Mouse (Mus musculus) small intestine, adult 2 months (tissue): ENCODE data around the gene Atp6v1b1. TPM values are rescaled to one million over a fixed set of nuclear protein-coding genes. Genes with fewer than 3 reads are reported as not detected.

Experiments
- H3K27ac ChIP-seq: fragments of 200-500 bp; 2 replicates; pipeline ENCODE4 v1.5.1; 2012; ENCODE audit warnings: low read depth, low read length, control low read depth, inconsistent platforms; ENCODE audit not compliant: insufficient read depth
- H3K27me3 ChIP-seq: fragments of 200-500 bp; 2 replicates; pipeline ENCODE4 v1.6.1; 2012; ENCODE audit warnings: mild to moderate bottlenecking, moderate library complexity, low read length, inconsistent platforms; ENCODE audit not compliant: control insufficient read depth, insufficient read depth
- H3K36me3 ChIP-seq: fragments of 200-500 bp; 2 replicates; pipeline ENCODE4 v1.6.1; 2012; ENCODE audit warnings: mild to moderate bottlenecking, low read length, control low read depth, inconsistent platforms; ENCODE audit not compliant: control insufficient read depth, insufficient read depth
- H3K4me1 ChIP-seq: fragments of 200-500 bp; 2 replicates; pipeline ENCODE4 v1.6.1; 2012; ENCODE audit warnings: low read length, inconsistent platforms, mixed read lengths; ENCODE audit not compliant: control insufficient read depth, insufficient read depth, insufficient read length
- H3K4me3 ChIP-seq: fragments of 200-500 bp; 2 replicates; pipeline ENCODE4 v1.5.1; 2012; ENCODE audit warnings: low read depth, mild to moderate bottlenecking, control low read depth, inconsistent platforms, low read length, moderate library complexity
- CTCF ChIP-seq: fragments of 200-500 bp; IDR thresholded peaks from 2 replicates; pipeline ENCODE4 v1.5.1; 2012; ENCODE audit warnings: low read depth, mild to moderate bottlenecking, control low read depth, inconsistent platforms, low read length, moderate library complexity, mixed read lengths; ENCODE audit not compliant: insufficient replicate concordance, insufficient read length; ENCODE audit errors: extremely low read depth
- POLR2A ChIP-seq: fragments of 200-500 bp; IDR thresholded peaks from 2 replicates; pipeline ENCODE4 v1.6.1; 2012; ENCODE audit warnings: low read depth, mild to moderate bottlenecking, control low read depth, inconsistent platforms, low read length, moderate library complexity
- WGBS: fragments of 180-500 bp; shearing (Covaris S2); methylation state at CpG from one replicate; pipeline ENCODE4 v1.1.7; 2018; 5-methylcytosine and 5-hydroxymethylcytosine counted together
- polyA plus RNA-seq: library from polyadenylated mRNA; depleted of rRNA; stranded (reverse); fragments of >200 nt; gene quantifications from 2 replicates; pipeline ENCODE4 v1.2.3, GENCODE M21; 2012

Gene Atp6v1b1
- polyA plus RNA-seq, 1 experiment: not detected

DNA sequence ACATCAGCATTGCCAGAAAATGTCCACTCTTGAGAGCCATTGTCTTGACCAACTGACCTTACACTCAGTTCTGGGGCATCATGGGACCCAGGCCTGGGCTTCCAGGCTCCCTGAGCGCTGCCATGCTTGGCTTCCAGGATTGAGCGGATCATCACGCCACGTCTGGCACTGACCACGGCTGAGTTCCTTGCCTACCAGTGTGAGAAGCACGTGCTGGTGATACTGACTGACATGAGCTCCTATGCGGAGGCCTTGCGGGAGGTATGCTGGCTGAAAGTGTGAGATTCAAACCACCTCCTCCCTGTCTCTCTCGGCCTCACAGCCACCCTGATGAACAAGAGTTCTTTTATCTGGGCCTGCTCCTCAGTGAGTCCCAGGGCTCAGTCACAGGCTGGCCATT is 13.3 kb downstream of the Atp6v1b1 start:
- no peaks in the 10 kb centered on the region; the same call in 1 of the 2 replicates for H3K4me1 ChIP-seq
- no peak for TF ChIP-seq POLR2A
- no peak for TF ChIP-seq CTCF
- H3K4me3 ChIP-seq: no peak overlapping the region
- peaks cover 8% of the 10 kb centered on the region; the same call in 1 of the 2 replicates for H3K27me3 ChIP-seq
- WGBS: 84% methylated on average over 9 of the region's 9 CpGs
- H3K27ac ChIP-seq: no peak overlapping the region
- H3K36me3 ChIP-seq: no peaks in the 10 kb centered on the region

DNA sequence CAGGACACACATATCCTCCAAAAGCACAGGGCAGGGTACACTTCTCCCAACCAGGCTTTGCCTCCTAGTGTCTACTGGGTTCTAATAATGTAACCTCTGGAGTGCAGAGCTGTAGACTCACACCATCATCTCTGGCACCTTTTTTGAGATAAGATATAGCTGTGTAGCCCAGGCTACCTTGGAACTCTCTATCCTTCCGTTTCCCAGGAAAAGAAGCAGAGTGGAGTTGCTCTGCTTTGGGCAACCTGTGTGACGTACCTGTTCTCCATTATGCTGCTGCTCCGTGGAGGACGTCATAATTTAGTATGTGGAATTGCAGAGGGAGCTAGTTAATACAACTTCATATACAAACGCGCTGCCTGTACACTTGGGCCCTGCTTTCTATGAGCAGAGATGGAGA is 19.6 kb downstream of the Atp6v1b1 start, which contains the start of gene Ankrd53:
Gene Ankrd53, plus strand, starts transcription at position 301 of the 400 bp plus-strand sequence.
- Histone ChIP-seq H3K4me1 (peaks cover 9% of the 10 kb centered on the region), H3K27ac (no peak within 1 kb of the TSS), H3K27me3 (peaks cover 10% of the 10 kb centered on the region; the same call in 1 of the 2 replicates), H3K36me3 (no peaks in the 10 kb centered on the region), H3K4me3 (peak within 1 kb of the TSS; percentile 40)
- WGBS: 29% methylated on average over 6 of the region's 6 CpGs
- no peak for TF ChIP-seq POLR2A

DNA sequence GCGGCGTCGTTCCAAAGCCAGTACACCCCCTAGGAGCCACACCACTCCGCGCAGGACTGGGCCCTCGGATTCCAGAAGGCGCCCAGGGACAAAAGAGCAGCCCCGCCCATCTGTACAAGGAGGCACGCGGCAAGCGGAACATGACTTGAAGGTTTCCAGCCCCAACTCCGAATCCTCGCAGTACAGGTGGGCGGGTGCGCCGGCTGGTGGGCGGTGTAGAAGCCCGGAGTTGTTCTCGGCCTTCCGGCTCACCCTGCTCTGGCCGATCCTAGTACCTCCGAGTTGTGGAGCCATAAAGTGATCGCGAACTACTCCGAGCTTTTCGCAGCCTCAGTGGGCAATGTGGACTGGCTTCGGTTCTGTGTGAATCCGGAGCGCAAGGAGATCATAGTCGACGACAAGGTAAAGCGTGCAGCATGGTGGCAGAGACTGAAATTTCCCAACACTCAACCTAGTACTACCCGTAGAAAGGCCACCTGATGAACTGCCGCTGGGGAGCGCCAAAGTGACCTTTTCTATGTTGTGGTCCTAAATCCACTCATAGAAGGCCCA is 20.2 kb downstream of the Atp6v1b1 start:
- H3K27me3 ChIP-seq: peaks cover 8% of the 10 kb centered on the region; the same call in 1 of the 2 replicates

DNA sequence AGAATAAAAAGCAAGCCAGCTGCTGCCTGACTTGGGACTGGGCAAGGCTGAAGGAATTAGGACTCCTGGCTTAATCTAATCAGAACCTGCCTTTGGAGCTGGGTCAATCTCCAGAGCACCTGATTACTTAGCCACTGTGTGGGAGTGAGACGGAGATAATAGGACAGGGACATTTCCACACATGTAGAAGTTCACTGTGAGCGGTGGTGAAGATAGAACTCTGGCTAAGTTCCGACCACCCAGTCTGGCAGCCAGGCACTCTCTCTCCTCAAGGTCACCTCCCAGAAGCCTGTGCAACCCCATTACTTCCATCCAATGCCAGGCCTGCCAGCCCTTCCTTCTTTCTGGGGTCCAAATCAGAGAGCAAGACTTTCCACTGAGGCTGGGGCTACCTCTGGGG is 24.2 kb downstream of the Atp6v1b1 start:
- no peaks in the 10 kb centered on the region; the same call in 1 of the 2 replicates for H3K27me3 ChIP-seq
- H3K36me3 ChIP-seq: peaks cover 23% of the 10 kb centered on the region
- 68% methylated on average over 3 of the region's 3 CpGs for WGBS
- TF ChIP-seq CTCF: no peak
- TF ChIP-seq POLR2A: no peak
- H3K4me1 ChIP-seq: peaks cover 9% of the 10 kb centered on the region
- H3K4me3 ChIP-seq: no peak overlapping the region
- H3K27ac ChIP-seq: no peak overlapping the region

More for the DNA sequence above, 20.2 kb downstream of the Atp6v1b1 start:
- no peak overlapping the region for H3K27ac ChIP-seq
- 4% methylated on average over 35 of the region's 35 CpGs for WGBS
- peak overlapping the region; percentile 40 for H3K4me3 ChIP-seq
- no peak for TF ChIP-seq POLR2A
- TF ChIP-seq CTCF: no peak
- no peaks in the 10 kb centered on the region for H3K36me3 ChIP-seq
- H3K4me1 ChIP-seq: peaks cover 9% of the 10 kb centered on the region

DNA sequence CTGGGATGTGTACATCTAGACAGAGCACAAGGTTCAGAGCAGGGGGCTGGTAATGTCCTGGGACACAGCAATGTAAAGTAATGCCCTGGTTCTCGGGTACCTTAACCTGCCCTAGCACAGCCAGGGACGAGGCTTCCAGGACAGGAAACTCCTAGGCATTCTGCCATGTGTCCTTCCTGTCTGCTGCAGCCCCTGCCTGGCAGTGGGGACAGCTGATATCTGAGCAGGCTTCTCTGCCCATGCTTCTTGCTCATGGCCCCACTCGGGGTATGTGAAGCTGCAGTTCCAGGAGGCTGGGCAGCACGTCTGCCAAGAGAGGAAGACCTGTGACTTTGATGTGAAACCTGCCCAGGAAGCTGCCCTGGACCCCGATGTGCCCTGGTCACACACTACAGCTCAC is 25.7 kb downstream of the Atp6v1b1 start:
- no peak overlapping the region for H3K4me3 ChIP-seq
- peaks cover 3% of the 10 kb centered on the region; the same call in 1 of the 2 replicates for H3K4me1 ChIP-seq
- no peak overlapping the region for H3K27ac ChIP-seq
- TF ChIP-seq POLR2A (no peak), CTCF (no peak)
- peaks cover 29% of the 10 kb centered on the region for H3K36me3 ChIP-seq
- H3K27me3 ChIP-seq: no peaks in the 10 kb centered on the region
- WGBS: 56% methylated on average over 5 of the region's 5 CpGs

DNA sequence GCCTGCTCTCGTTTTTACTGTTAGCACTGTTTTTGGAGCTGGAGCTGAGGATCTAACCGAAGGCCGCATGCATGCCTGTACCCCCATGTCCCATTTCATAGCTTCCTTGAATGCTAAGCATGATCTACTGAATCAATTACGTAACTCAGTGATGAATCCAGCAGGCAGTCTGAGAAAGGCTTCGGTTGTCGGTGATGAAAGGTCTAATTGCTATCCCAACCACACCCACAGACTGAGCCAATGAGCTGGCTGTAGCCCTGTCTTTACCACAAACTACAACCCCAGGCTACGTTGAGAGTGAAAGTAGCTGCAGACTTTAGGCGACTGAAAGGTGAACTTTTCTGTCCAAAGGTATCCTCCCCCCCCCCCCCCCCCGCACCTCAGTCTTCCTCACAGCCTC is 31.3 kb downstream of the Atp6v1b1 start:
- peaks cover 5% of the 10 kb centered on the region; the same call in 1 of the 2 replicates for H3K4me1 ChIP-seq
- WGBS: 23% methylated on average over 9 of the region's 9 CpGs
- peak overlapping the region; percentile 78 for H3K27ac ChIP-seq
- TF ChIP-seq POLR2A: no peak
- no peak for TF ChIP-seq CTCF
- no peaks in the 10 kb centered on the region for H3K27me3 ChIP-seq
- peaks cover 21% of the 10 kb centered on the region for H3K36me3 ChIP-seq
- H3K4me3 ChIP-seq: peak overlapping the region; percentile 94; the same call in 1 of the 2 replicates

DNA sequence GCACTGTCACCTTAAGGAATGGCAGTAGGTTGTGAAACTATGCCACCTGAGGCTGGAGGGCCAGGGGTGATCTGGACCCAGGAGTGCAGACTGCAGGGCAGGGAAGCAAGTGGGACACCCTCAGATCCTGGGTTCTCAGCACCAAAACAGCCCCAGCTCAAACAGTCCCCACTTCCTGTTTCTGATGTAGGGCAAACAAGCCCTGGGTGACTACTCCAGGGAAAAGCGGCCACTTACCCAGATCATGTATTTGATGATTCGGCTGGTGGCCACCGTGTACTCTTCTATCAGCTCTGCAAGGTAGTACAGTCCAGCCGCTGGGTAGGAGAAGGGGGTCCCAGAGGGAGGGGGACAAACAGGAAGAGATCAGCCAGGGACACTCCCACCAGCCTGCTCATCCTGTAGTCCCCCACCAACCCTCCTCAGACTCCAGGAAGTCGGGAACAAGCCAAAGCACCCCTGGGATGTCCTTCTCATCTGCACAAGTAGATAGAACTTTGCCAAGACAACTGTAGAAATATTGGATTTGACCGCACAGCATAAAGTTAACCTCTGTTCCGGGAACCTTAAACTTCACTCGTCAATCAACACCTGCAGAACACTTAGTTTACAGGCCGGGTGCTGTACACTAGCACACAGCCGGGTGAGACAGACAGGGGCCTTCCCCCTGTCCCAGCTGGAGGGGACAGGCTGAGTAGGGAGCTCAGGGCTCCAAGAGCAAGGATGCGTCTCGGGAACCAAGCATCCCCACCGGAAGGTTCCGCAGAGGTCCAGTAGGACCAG is 32.2 kb downstream of the Atp6v1b1 start:
- peak overlapping the region; percentile 94 for H3K4me3 ChIP-seq
- no peaks in the 10 kb centered on the region for H3K27me3 ChIP-seq
- peaks cover 5% of the 10 kb centered on the region; the same call in 1 of the 2 replicates for H3K4me1 ChIP-seq
- H3K36me3 ChIP-seq: peaks cover 14% of the 10 kb centered on the region
- WGBS: 0% methylated on average over 14 of the region's 14 CpGs
- no peak for TF ChIP-seq CTCF
- no peak for TF ChIP-seq POLR2A
- peak overlapping the region; percentile 78 for H3K27ac ChIP-seq
